In genomic region chr1:33739302-33739701, GRCm38 (mm10) we compare ENCODE assay signal across 8 mouse cellular contexts. TPM values are rescaled to one million over a fixed set of nuclear protein-coding genes. Genes with fewer than 3 reads are reported as not detected.
A peak's percentile ranks its signal among the peaks of the same experiment; 100 is the strongest.
DNase-seq lines count a peak whose midpoint lies in the region; ATAC-seq and TF ChIP-seq lines count a peak whose summit lies in the region.

No protein-coding gene starts in this region.

- H3K27ac ChIP-seq in limb, embryonic 15.5 days = no peak overlapping the region
- H3K27ac ChIP-seq in midbrain, postnatal 0 days (ENCODE audit: low read depth, low read length) = no peak overlapping the region

- peak; percentile 87 for ATAC-seq in common myeloid progenitor, adult 5-6 weeks (replicated peaks; ENCODE audit: low read depth, poor library complexity, severe bottlenecking)
- 0 out of 2 replicates have a peak, but pooled peaks have one; percentile 74 for ATAC-seq in limb, embryonic 15.5 days (ENCODE audit: insufficient number of reproducible peaks, low FRiP score, low TSS enrichment, low read depth)
- ATAC-seq in midbrain, postnatal 0 days (ENCODE audit: low FRiP score) = peak; percentile 87

- H3K36me3 ChIP-seq in limb, embryonic 15.5 days = peaks cover 56% of the 10 kb centered on the region
- peaks cover 36% of the 10 kb centered on the region for H3K36me3 ChIP-seq in midbrain, postnatal 0 days (ENCODE audit: insufficient read depth, low read length)

- intact Hi-C loops in gastrocnemius, postnatal 14 days (cut with DNase I; ENCODE audit: low total_unique reads) = loop anchor here (5.0 kb wide), 2 partner anchors 57 to 72 kb away; partner anchors contain the start of gene Prim2

- H3K9ac ChIP-seq in limb, embryonic 15.5 days = no peak overlapping the region
- no peak overlapping the region for H3K9ac ChIP-seq in midbrain, postnatal 0 days (replicated peaks; ENCODE audit: low read length, poor library complexity, severe bottlenecking)

- H3K4me3 ChIP-seq in limb, embryonic 15.5 days = no peak overlapping the region
- H3K4me3 ChIP-seq in midbrain, postnatal 0 days (ENCODE audit: low read depth, low read length) = no peak overlapping the region

- H3K4me2 ChIP-seq in limb, embryonic 15.5 days = no peak overlapping the region
- H3K4me2 ChIP-seq in midbrain, postnatal 0 days (ENCODE audit: low read depth, low read length, poor library complexity, severe bottlenecking) = no peak overlapping the region

- DNase-seq in ovary, postnatal 10 days (ENCODE audit: low spot score) = peak; percentile 50
- no peak for DNase-seq in ovary, adult 18-20 months (ENCODE audit: low spot score)
- peak; percentile 81 for DNase-seq in gastrocnemius, postnatal 14 days
- peak; percentile 84 for DNase-seq in kidney, adult 9 months
- peak; percentile 92 for DNase-seq in midbrain, postnatal 0 days (ENCODE audit: low spot score)
- DNase-seq in spleen, postnatal 36 days (ENCODE audit: low spot score in 2 of 2) = peak; percentile 56 to 64

- H3K9me3 ChIP-seq in limb, embryonic 15.5 days = no peaks in the 10 kb centered on the region
- no peaks in the 10 kb centered on the region for H3K9me3 ChIP-seq in midbrain, postnatal 0 days (ENCODE audit: low read length)

- H3K4me1 ChIP-seq in limb, embryonic 15.5 days = 0 out of 2 replicates have a peak, but pooled peaks cover 2% of the 10 kb centered on the region
- no peaks in the 10 kb centered on the region for H3K4me1 ChIP-seq in midbrain, postnatal 0 days (ENCODE audit: insufficient read depth, low read length)

- peak; percentile 99 for TF ChIP-seq CTCF in midbrain, postnatal 0 days (IDR thresholded peaks at IDR 0.05)

- H3K27me3 ChIP-seq in limb, embryonic 15.5 days = no peaks in the 10 kb centered on the region
- no peaks in the 10 kb centered on the region for H3K27me3 ChIP-seq in midbrain, postnatal 0 days (ENCODE audit: insufficient read depth, low read length)

- WGBS in limb, embryonic 15.5 days = 26% methylated on average over 12 of the region's 12 CpGs
- 21% methylated on average over 12 of the region's 12 CpGs for WGBS in midbrain, postnatal 0 days

RNA-seq across cellular contexts. Expression of gene Bag2, which starts 18.3 kb away (rescaled TPM):
- 35.4 and 43.8 TPM in 2 replicates for total RNA-seq in common myeloid progenitor, adult 5-6 weeks (2017)
- 10 to 100 TPM; 16.6 to 24.6 TPM for total RNA-seq in gastrocnemius, postnatal 14 days (2021)
- 51.4 and 68.0 TPM in 2 replicates for polyA plus RNA-seq in limb, embryonic 15.5 days (2015; fragmentation: Nextera tagmentation; extraction: Ambion mirVana)
- total RNA-seq in midbrain, postnatal 0 days (2014; rRNA removed) = 12.8 and 26.1 TPM in 2 replicates
- 28.1 and 29.0 TPM in 2 replicates for polyA plus RNA-seq in midbrain, postnatal 0 days (2015; fragmentation: Nextera tagmentation; extraction: Ambion mirVana)

RNA-seq across cellular contexts. Expression of gene Rab23, which starts 19.6 kb away (rescaled TPM):
- 3.7 and 4.3 TPM in 2 replicates for total RNA-seq in common myeloid progenitor, adult 5-6 weeks (2017)
- total RNA-seq in gastrocnemius, postnatal 14 days (2021) = 1 to 10 TPM; 6.5 to 7.0 TPM
- 34.8 and 36.2 TPM in 2 replicates for polyA plus RNA-seq in limb, embryonic 15.5 days (2015; fragmentation: Nextera tagmentation; extraction: Ambion mirVana)
- total RNA-seq in midbrain, postnatal 0 days (2014; rRNA removed) = 9.3 and 13.2 TPM in 2 replicates
- polyA plus RNA-seq in midbrain, postnatal 0 days (2015; fragmentation: Nextera tagmentation; extraction: Ambion mirVana) = 25.0 and 29.8 TPM in 2 replicates
